Mouse (Mus musculus) embryonic fibroblast, embryonic 13.5 days (primary cell): Measurements from ENCODE around the gene Casp3. TPM values are rescaled to one million over a fixed set of nuclear protein-coding genes. Genes with fewer than 3 reads are reported as not detected.

Source experiments
- H3K27ac ChIP-seq: 2 replicates; pipeline ENCODE4 v1.5.1; 2012; ENCODE audit warnings: low read length, control low read depth, inconsistent platforms; ENCODE audit not compliant: insufficient read depth
- H3K4me1 ChIP-seq: 2 replicates; pipeline ENCODE4 v1.6.1; 2011; ENCODE audit warnings: low read length; ENCODE audit not compliant: control insufficient read depth, insufficient read depth
- H3K4me3 ChIP-seq: 2 replicates; pipeline ENCODE4 v1.5.1; 2011; ENCODE audit warnings: mild to moderate bottlenecking, control low read depth, low read length; ENCODE audit not compliant: insufficient read depth
- CTCF ChIP-seq: IDR thresholded peaks from 2 replicates; pipeline ENCODE4 v1.5.1; 2011; ENCODE audit warnings: mild to moderate bottlenecking, control low read depth, low read length, moderate library complexity, borderline replicate concordance; ENCODE audit not compliant: insufficient read depth
- POLR2A ChIP-seq: IDR thresholded peaks from 2 replicates; pipeline ENCODE4 v1.6.1; 2011; ENCODE audit warnings: low read depth, mild to moderate bottlenecking, control low read depth, low read length, moderate library complexity
- polyA plus RNA-seq: library from polyadenylated mRNA; stranded (reverse); fragments of >200 nt; gene quantifications from 2 replicates; pipeline ENCODE4 v1.2.4, GENCODE M21; 2011; ENCODE audit warnings: low read depth; ENCODE audit not compliant: missing spikeins, insufficient read length

Gene Casp3
- polyA plus RNA-seq, 1 experiment, result 55.5 TPM

DNA sequence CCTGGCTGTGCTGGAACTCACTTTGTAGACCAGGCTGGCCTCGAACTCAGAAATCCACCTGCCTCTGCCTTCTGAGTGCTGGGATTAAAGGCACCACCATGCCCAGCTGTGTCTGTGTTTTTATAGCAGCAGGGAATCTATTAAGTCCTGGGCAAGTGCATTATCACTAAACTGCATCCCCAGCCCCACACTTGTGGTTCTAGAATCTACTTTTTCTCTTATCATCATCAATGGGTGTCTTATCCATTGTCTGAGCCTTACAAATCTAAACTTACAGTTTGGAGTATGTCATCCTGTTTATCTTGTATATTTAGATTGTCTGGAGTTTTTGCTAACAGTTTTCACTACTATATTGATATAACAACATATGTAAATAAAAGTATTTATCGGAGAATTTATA, 28.4 kb upstream of the Casp3 start:
- no peak overlapping the region for H3K27ac ChIP-seq
- TF ChIP-seq POLR2A (no peak), CTCF (no peak)
- peaks cover 3% of the 10 kb centered on the region; the same call in 1 of the 2 replicates for H3K4me1 ChIP-seq
- no peak overlapping the region for H3K4me3 ChIP-seq

DNA sequence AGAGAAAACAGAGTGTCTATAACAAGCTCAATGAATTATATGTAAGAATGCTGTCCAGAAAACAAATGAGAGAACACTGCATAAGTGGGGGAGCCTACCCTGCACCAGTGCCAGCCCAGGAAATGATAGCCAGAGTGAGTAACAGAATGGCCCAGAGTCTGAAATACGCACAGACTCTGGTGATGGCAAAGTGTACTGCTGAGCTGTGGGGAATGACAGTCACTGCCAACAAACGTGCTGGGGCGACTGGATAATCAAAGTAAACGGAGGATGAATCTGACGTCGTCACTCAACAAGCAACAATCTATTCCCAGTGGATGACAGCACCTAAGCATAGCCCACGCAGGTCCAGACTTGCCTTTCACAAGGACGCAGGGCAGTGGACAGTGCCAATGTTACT, 24.0 kb upstream of the Casp3 start:
- TF ChIP-seq CTCF (no peak), POLR2A (no peak)
- H3K4me3 ChIP-seq, result no peak overlapping the region
- H3K27ac ChIP-seq, result no peak overlapping the region
- peaks cover 3% of the 10 kb centered on the region; the same call in 1 of the 2 replicates for H3K4me1 ChIP-seq

DNA sequence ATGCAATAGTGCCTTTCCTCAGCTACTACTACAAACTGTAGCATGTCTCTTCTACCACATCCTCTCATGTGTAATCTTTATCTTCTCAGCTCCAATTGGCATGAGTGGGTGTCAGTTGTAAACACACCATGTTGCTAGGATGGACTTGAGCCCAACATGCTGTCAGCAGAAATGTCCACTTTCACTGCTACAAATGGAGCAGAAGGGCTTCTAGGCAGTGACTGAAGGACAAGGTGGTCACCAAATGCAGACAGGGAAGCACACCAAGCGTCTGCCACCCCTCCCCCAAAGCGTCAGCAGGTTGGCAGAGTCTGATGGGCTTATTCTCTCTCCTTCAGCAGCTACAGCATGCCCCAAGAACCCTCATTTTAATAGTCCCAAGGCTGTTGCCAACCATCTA, 23.3 kb upstream of the Casp3 start:
- no peak overlapping the region for H3K4me3 ChIP-seq
- no peak overlapping the region for H3K27ac ChIP-seq
- TF ChIP-seq POLR2A (no peak), CTCF (no peak)
- H3K4me1 ChIP-seq, result peaks cover 3% of the 10 kb centered on the region; the same call in 1 of the 2 replicates

DNA sequence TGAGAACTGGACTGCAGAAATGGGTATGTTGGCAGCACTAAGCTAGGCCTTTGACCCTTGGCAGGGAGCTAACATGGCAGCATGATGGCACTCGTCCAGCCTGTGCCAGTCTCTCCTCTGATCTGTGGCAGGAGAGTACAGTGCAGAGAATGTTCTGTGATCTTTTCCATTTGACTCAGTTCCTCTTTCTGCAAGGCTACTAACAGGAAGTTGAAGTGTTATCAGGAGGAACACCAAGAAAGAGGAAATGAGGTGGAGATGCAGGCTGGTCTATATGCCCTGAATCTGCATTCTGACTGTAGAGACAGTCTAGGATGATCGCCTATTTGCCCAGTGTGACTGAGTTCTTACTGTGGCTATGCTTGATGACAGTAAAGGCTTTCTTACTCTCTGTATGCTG, 21.5 kb upstream of the Casp3 start:
- TF ChIP-seq CTCF (no peak), POLR2A (no peak)
- no peak overlapping the region for H3K4me3 ChIP-seq
- H3K27ac ChIP-seq, result no peak overlapping the region
- H3K4me1 ChIP-seq, result peaks cover 3% of the 10 kb centered on the region; the same call in 1 of the 2 replicates

DNA sequence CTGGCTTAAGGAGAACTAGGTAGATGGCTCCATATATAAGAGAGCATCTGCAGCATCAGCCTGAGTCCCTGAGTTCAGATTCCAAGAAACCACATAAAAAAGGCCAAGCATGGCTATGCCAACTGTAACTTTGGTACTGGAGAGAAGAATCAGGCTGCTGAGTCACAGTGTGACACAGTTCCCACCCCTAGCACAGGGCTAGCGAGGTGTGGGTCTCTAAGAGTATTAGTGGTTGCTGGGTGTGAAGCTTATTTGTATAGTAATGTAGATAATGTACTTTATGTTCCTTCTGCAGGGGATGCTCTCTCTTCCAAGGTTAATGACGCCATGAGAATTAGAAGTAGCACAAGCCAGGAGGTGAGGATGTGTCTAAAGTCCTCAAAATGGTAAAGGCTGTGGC, 20.6 kb upstream of the Casp3 start:
- TF ChIP-seq CTCF (no peak), POLR2A (no peak)
- H3K27ac ChIP-seq, result no peak overlapping the region
- no peak overlapping the region for H3K4me3 ChIP-seq
- H3K4me1 ChIP-seq, result peaks cover 3% of the 10 kb centered on the region; the same call in 1 of the 2 replicates

DNA sequence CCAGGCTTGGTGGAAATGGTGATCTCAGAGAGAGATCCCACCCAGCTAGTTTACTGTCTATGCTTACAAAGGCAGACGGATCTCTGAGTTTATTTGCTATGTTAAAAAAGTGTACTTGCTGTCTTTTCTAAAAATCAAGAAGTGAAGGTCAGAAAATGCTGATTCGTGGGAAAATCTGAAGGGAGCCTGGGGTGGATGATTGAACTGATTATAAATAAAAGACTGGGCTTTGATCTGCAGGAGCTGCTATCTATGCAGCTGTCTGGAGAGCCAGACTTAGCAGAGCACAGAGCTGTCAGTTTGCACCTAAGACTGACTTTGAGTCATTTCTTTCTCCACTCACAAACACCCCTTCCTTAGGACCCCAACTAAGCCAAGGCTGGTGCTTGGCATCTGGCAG, 19.7 kb upstream of the Casp3 start:
- TF ChIP-seq CTCF, result no peak
- no peak for TF ChIP-seq POLR2A
- Histone ChIP-seq H3K4me3 (no peak overlapping the region), H3K4me1 (peaks cover 3% of the 10 kb centered on the region; the same call in 1 of the 2 replicates), H3K27ac (no peak overlapping the region)

DNA sequence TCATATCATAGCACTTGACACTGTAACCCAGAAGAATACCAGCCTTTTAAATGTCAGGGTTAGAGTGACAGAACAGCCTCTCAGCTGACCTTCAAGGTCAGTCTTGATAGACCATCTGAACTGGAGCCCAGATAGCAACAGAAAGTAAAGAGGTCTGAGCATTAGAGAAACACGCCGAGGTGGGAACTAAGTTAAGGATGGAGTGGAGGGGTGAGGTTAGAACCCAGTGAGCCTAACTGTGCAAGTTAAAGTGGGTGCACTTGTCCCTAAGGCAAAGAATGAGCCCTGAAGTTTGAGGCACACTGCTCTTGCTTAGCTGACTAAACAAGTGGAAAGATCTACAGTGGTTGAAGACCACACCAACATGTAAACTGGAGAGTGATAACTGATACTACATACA, 19.0 kb upstream of the Casp3 start:
- H3K27ac ChIP-seq, result no peak overlapping the region
- TF ChIP-seq CTCF (no peak), POLR2A (no peak)
- H3K4me3 ChIP-seq, result no peak overlapping the region
- H3K4me1 ChIP-seq, result peaks cover 3% of the 10 kb centered on the region; the same call in 1 of the 2 replicates

DNA sequence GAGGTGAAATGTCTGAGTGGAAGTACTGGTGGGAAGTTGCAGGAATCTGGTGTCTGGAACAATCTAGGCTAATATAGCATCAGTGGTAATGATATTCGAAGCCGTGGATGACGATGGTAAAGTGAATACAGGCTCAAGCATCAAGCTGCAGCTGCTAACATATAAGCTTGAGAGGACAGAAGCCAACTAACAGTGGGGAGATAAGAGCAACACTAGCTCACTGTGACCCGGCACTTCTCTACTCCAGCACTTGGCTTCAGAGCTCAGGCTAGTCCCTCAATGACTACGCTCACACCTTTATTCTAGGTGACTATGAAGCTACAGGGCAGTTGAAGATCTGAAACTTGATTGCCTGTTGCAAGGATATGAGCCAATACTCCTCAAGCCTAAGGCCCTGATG, 18.3 kb upstream of the Casp3 start:
- Histone ChIP-seq H3K4me1 (peaks cover 3% of the 10 kb centered on the region; the same call in 1 of the 2 replicates), H3K27ac (no peak overlapping the region), H3K4me3 (no peak overlapping the region)
- TF ChIP-seq POLR2A (no peak), CTCF (no peak)

DNA sequence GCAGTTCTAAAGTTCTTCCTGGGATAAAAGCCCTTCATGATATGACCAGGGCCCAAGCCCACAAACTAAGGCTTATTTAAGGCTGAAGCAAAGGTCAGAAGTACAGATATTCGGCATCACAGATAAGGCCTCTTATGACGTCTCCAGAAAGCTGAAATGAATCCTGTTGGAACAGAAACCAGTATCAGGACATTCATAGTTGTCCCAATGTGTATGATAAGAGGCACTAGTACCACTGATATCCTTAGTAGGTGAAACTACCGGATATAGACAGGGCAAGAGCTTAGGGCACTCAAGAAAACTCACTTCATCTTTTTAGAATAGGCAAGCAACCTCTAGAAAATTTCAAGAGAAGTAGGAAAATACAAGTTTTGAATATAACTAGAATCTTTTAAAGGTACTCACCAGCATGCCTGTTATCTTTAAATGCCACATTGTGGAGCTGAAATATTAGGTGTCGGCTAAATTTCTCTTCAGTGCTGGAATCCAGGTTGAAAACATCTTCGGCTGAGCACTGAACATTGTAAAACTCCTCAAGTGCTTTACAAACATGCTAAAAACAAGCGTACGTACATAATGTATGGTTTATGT, 17.7 kb upstream of the Casp3 start:
- Histone ChIP-seq H3K4me3 (no peak overlapping the region), H3K4me1 (peaks cover 3% of the 10 kb centered on the region; the same call in 1 of the 2 replicates), H3K27ac (no peak overlapping the region)
- TF ChIP-seq POLR2A (no peak), CTCF (no peak)

DNA sequence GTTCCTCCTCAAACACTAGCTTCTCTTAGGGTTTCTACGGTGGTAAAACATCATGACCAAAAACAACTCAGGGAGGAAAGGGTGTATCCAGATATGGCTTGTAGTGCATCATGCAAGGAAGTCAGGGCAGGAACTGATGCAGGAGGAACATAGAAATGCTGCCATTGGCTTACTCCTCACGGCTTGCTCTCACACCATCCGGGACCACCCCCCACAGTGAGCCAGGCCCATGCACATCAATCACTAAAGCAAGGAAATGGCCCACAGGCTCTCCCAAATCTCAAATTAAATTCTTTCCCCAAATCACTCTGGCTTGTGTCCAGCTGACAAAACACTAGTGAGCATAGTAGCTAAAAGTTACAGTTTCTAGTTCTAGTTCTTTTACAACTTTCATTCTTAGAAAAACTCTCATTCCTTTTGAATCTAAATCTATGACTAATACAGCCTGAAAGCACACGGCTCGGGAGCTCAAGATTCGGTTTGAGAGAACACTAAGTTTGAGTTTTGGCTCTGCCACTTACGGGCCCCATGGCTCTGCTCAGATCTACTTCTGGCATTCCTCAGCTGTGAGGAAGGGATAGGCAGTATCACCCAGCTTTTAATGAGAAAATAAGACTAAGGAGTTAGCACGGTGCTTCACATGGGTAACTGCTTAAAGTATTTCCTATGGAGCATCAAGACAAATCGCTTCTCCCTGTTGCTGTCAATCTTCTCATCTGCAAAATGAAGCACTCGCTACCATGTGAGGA, 16.0 kb upstream of the Casp3 start:
- H3K4me3 ChIP-seq, result no peak overlapping the region
- TF ChIP-seq CTCF, result no peak
- no peak for TF ChIP-seq POLR2A
- peak overlapping the region; percentile 23 for H3K27ac ChIP-seq
- H3K4me1 ChIP-seq, result peaks cover 3% of the 10 kb centered on the region; the same call in 1 of the 2 replicates
